Mouse (Mus musculus): ENCODE results near the gene Pex5.

DNA sequence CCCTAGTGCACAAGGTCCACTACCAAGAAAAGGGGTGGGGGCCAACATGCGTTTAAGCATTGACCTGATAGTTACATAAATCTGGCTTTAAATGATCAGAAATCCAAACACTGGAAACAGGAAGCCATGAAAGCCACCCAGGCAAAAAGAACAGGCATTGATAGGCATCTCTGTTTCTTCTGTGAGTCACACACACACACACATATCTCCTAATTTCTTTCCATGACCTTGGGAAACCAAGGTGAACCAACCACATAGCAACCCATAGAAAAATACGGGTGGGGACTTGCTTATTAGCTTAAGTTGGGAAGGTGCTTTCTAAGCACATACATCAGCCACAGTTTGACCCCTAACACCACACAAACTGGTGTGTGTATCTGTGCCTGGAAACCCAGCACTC, 32.5 kb upstream of the Pex5 start:
- no peak for TF ChIP-seq TAL1 (IDR thresholded peaks at IDR 0.05; ENCODE audit: low read length)
- TF ChIP-seq GATA1 (IDR thresholded peaks at IDR 0.05; ENCODE audit: low read length) = no peak

Data from erythroblast, embryonic 14.5 days (primary cell).